Mouse (Mus musculus) heart, postnatal 0 days (tissue): ENCODE measurements around the gene Taldo1. TPM values are rescaled to one million over a fixed set of nuclear protein-coding genes. Genes with fewer than 3 reads are reported as not detected.
A peak's percentile ranks its signal among the peaks of the same experiment; 100 is the strongest.
"Not testable (repeated sequence)": the region's sequence is repeated elsewhere in the genome, so short reads cannot be mapped to it uniquely, and the experiment has no call there.

ENCODE experiments used
- ATAC-seq: fragments of 200-750 bp; cut with Nextera tagmentation; 2 replicates; pipeline ENCODE4 v1.8.0; 2017; ENCODE audit warnings: low read depth, moderate number of reproducible peaks, moderate library complexity; ENCODE audit not compliant: insufficient read depth
- DNase-seq: peaks from one replicate; pipeline ENCODE4 v3.0.0-alpha.2; 2016; ENCODE audit warnings: low spot score
- H3K27ac ChIP-seq: fragments of 300-500 bp; sonication (generic); 2 replicates; pipeline ENCODE4 v1.5.1; 2014; ENCODE audit warnings: low read depth, mild to moderate bottlenecking
- H3K27me3 ChIP-seq: fragments of 300-500 bp; sonication (generic); 2 replicates; pipeline ENCODE4 v1.6.1; 2014; ENCODE audit warnings: low read length, mixed read lengths; ENCODE audit not compliant: control insufficient read depth, insufficient read depth
- H3K36me3 ChIP-seq: fragments of 300-500 bp; sonication (generic); replicated peaks from 2 replicates; pipeline ENCODE4 v1.6.1; 2014; ENCODE audit warnings: low read length, mixed read lengths; ENCODE audit not compliant: control insufficient read depth, insufficient read depth
- H3K4me1 ChIP-seq: fragments of 300-500 bp; sonication (generic); 2 replicates; pipeline ENCODE4 v1.6.1; 2014; ENCODE audit warnings: antibody characterized with exemption; ENCODE audit not compliant: control insufficient read depth, insufficient read depth
- H3K4me2 ChIP-seq: fragments of 300-500 bp; sonication (generic); 2 replicates; pipeline ENCODE4 v1.6.1; 2014; ENCODE audit warnings: low read depth, mild to moderate bottlenecking, low read length, moderate library complexity
- H3K4me3 ChIP-seq: fragments of 300-500 bp; sonication (generic); 2 replicates; pipeline ENCODE4 v1.5.1; 2014; ENCODE audit warnings: low read depth, low read length
- H3K9ac ChIP-seq: fragments of 300-500 bp; sonication (generic); replicated peaks from 2 replicates; pipeline ENCODE4 v1.6.1; 2014; ENCODE audit warnings: low read depth, low read length, mixed read lengths
- H3K9me3 ChIP-seq: fragments of 300-500 bp; sonication (generic); replicated peaks from 2 replicates; pipeline ENCODE4 v1.6.1; 2016; ENCODE audit warnings: low read length; ENCODE audit not compliant: control insufficient read depth
- CTCF ChIP-seq: IDR thresholded peaks from 2 replicates; pipeline ENCODE4 v1.5.1; 2016; ENCODE audit warnings: antibody characterized with exemption, control low read depth, low read depth
- EP300 ChIP-seq: IDR thresholded peaks from 2 replicates; pipeline ENCODE4 v1.6.1; 2016; ENCODE audit warnings: antibody characterized with exemption, low read depth
- WGBS: fragments of 180-500 bp; shearing (Covaris S2); extraction: QIAGEN DNeasy Blood & Tissue Kit; methylation state at CpG from one replicate; pipeline ENCODE4 v1.1.7; 2014; 5-methylcytosine and 5-hydroxymethylcytosine counted together
- polyA plus RNA-seq: library from polyadenylated mRNA; unstranded; fragments of >200 nt; fragmentation: Nextera tagmentation; extraction: Ambion mirVana; gene quantifications from 2 replicates; pipeline ENCODE4 v1.2.1, GENCODE M21; 2015
- total RNA-seq: library from RNA; depleted of rRNA; stranded (reverse); fragments of >200 nt; gene quantifications from 2 replicates; pipeline ENCODE4 v1.2.3, GENCODE M21; 2014; ENCODE audit warnings: low replicate concordance

Gene Taldo1
- total and polyA plus RNA-seq, 2 experiments from 2014 or later = 173 to 225 TPM

- H3K4me1 ChIP-seq = no peaks in the 10 kb centered on the region
- WGBS = 31% methylated on average over 5 of the region's 5 CpGs
- no peaks in the 10 kb centered on the region for H3K9me3 ChIP-seq
- H3K27me3 ChIP-seq = no peaks in the 10 kb centered on the region
- no peak overlapping the region for H3K27ac ChIP-seq
- DNase-seq (peak; percentile 66), ATAC-seq (peak; percentile 78)
- H3K36me3 ChIP-seq = peaks cover 47% of the 10 kb centered on the region
- H3K4me3 ChIP-seq = no peak overlapping the region
- H3K9ac ChIP-seq = no peak overlapping the region
- H3K4me2 ChIP-seq = no peak overlapping the region
- peak; percentile 81 for TF ChIP-seq CTCF
- TF ChIP-seq EP300 = no peak
Measured at GRCm38 (mm10) chr7:141403305-141403704, 11.3 kb downstream of the Taldo1 start.

- 69% methylated on average over 4 of the region's 4 CpGs for WGBS
- peaks cover 41% of the 10 kb centered on the region for H3K36me3 ChIP-seq
- no peak for ATAC-seq
Measured at GRCm38 (mm10) chr7:141405466-141405865, 13.5 kb downstream of the Taldo1 start.

GRCm38 (mm10) chr7:141407670-141408069, 15.7 kb downstream of the Taldo1 start:
- 92% methylated on average over 7 of the region's 7 CpGs for WGBS
- H3K9ac ChIP-seq, H3K4me2 ChIP-seq: not testable (repeated sequence)

More at GRCm38 (mm10) chr7:141405466-141405865, 13.5 kb downstream of the Taldo1 start:
- Histone ChIP-seq H3K4me3 (no peak overlapping the region), H3K4me2 (no peak overlapping the region), H3K4me1 (no peaks in the 10 kb centered on the region), H3K9ac (no peak overlapping the region), H3K27me3 (no peaks in the 10 kb centered on the region), H3K9me3 (no peaks in the 10 kb centered on the region), H3K27ac (no peak overlapping the region)
- TF ChIP-seq CTCF = no peak
- TF ChIP-seq EP300 = no peak
- DNase-seq = no peak

GRCm38 (mm10) chr7:141408833-141409232, 16.8 kb downstream of the Taldo1 start:
- Histone ChIP-seq H3K9ac (no peak overlapping the region), H3K9me3 (no peaks in the 10 kb centered on the region), H3K4me3 (no peak overlapping the region), H3K4me1 (no peaks in the 10 kb centered on the region), H3K4me2 (no peak overlapping the region), H3K27me3 (no peaks in the 10 kb centered on the region), H3K36me3 (peaks cover 20% of the 10 kb centered on the region), H3K27ac (no peak overlapping the region)
- TF ChIP-seq EP300 (no peak), CTCF (peak; percentile 92)
- DNase-seq = peak; percentile 85
- peak; percentile 77 for ATAC-seq
- WGBS = 9% methylated on average over 11 of the region's 11 CpGs

More at GRCm38 (mm10) chr7:141407670-141408069, 15.7 kb downstream of the Taldo1 start:
- H3K4me1 ChIP-seq, H3K9me3 ChIP-seq, H3K27me3 ChIP-seq, DNase-seq, H3K27ac ChIP-seq, H3K4me3 ChIP-seq, ATAC-seq: not testable (repeated sequence)
- H3K36me3 ChIP-seq = peaks cover 20% of the 10 kb centered on the region

DNA sequence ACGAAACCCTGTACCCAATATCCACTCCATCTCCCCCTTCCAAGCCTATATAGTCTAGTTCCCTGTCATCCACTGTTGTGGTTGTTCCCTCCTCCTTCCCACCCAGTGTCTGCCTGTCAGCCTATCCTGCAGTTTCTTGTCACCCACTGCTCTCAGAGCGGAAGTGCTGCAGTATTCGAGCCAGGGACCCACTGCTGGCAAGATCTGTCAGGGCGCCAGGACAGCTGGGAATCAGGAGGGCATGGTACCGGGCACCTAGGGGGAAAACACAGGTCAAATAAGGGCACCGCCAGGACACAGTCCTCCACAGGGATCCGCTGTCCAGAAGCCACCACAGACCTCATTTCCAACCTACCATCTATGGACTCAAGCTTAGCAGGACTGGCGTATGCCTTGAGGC, 18.6 kb downstream of the Taldo1 start:
- no peak overlapping the region for H3K4me3 ChIP-seq
- WGBS = 87% methylated on average over 8 of the region's 8 CpGs
- no peak for TF ChIP-seq EP300
- TF ChIP-seq CTCF = no peak
- DNase-seq = no peak
- H3K9ac ChIP-seq = no peak overlapping the region
- no peaks in the 10 kb centered on the region for H3K27me3 ChIP-seq
- no peak overlapping the region for H3K27ac ChIP-seq
- H3K36me3 ChIP-seq = peaks cover 20% of the 10 kb centered on the region
- no peak for ATAC-seq
- H3K4me2 ChIP-seq = no peak overlapping the region
- H3K9me3 ChIP-seq = no peaks in the 10 kb centered on the region
- H3K4me1 ChIP-seq = peaks cover 6% of the 10 kb centered on the region

- ATAC-seq (no peak), DNase-seq (no peak)
- Histone ChIP-seq H3K27me3 (no peaks in the 10 kb centered on the region), H3K27ac (no peak overlapping the region), H3K4me2 (no peak overlapping the region), H3K4me1 (peaks cover 6% of the 10 kb centered on the region), H3K4me3 (no peak overlapping the region), H3K36me3 (peaks cover 20% of the 10 kb centered on the region), H3K9me3 (no peaks in the 10 kb centered on the region), H3K9ac (no peak overlapping the region)
- no peak for TF ChIP-seq CTCF
- TF ChIP-seq EP300 = no peak
- WGBS = 72% methylated on average over 1 of the region's 1 CpGs
Measured at GRCm38 (mm10) chr7:141411667-141412066, 19.7 kb downstream of the Taldo1 start.
